Mouse (Mus musculus): ENCODE results near the gene 4932438H23Rik.

- no peak for TF ChIP-seq CTCF (IDR thresholded peaks at IDR 0.05; ENCODE audit: insufficient read depth, low read length)
- no peak for TF ChIP-seq POLR2A (IDR thresholded peaks at IDR 0.05; ENCODE audit: borderline replicate concordance, extremely low read depth, low read depth, low read length)
Observed at GRCm38 (mm10) chr16:91011847-91012246, 83.1 kb downstream of the 4932438H23Rik start.

Data from lung, adult 2 months (tissue).